In the genomic region with DNA sequence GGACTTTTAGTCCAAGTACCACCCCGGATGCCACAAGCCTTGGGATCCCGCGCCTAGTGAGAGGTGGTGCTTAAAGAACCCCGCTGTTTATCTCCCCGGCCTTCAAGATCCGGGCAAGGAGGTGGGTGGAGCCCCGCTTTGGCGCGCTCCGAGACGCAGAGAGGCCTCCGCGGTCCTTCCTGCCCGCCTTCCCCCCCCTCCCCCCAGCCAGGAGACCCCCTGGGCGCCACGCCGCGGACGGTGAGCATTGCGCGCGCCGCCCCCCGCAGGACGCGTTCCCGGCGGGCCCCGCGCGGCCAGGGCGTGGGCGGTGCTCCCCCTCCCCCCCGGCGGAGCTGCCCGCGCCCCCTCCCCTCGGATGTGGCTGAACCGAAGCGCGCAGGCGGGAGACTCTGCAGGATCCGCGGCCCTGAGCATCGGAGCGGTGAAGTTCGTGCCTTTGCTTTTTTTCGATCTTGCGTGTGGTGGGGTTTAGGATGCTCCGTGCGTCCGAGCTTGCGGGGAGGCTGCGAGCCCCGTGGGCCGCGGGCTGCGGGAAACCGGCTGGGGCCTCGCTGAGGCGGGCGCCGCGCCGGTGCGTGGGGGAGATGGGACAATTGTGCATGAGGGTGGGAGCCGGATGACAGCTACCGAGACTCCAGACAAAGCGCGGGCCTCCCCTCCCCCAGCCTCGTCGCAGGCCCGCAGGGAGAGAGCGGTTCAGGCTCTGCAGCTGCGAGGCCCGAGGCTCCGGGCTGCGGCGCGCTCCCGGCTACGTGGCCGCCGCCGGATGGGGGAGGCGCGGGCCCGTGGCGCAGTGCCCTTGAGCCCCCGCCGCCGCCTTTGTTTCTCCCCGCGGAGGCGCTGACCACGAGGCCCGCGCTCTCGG, we compare ENCODE assay signal across 8 mouse cellular contexts. TPM values are rescaled to one million over a fixed set of nuclear protein-coding genes. Genes with fewer than 3 reads are reported as not detected.
DNase-seq lines count a peak whose midpoint lies in the region; ATAC-seq and TF ChIP-seq lines count a peak whose summit lies in the region.

Cbx3 (plus strand) TSS at position 50 of the 868 bp plus-strand sequence.

- peaks cover 45% of the 10 kb centered on the region for H3K4me1 ChIP-seq in forebrain, embryonic 10.5 days
- peaks cover 2 to 32% of the 10 kb centered on the region in 2 experiments for H3K4me1 ChIP-seq in heart, embryonic 14.5 days (ENCODE audit: control insufficient read depth in 2 of 2, insufficient read depth in 2 of 2, low read length in 2 of 2)
- H3K4me1 ChIP-seq in liver, embryonic 15.5 days (replicated peaks) = peaks cover 42% of the 10 kb centered on the region
- peaks cover 49% of the 10 kb centered on the region for H3K4me1 ChIP-seq in neural tube, embryonic 13.5 days (replicated peaks)
- H3K4me1 ChIP-seq in testis, adult 2 months (ENCODE audit: control insufficient read depth, insufficient read depth, low read length) = peaks cover 2% of the 10 kb centered on the region; the same call in 1 of the 2 replicates

- peak; percentile 51 to 66 for DNase-seq in CD8-positive naive resting alpha-beta T cell, adult 2 months (ENCODE audit: low read depth in 2 of 2, low spot score in 2 of 2)
- peak; percentile 81 for DNase-seq in c-Kit-negative CD71-positive TER-119-positive erythroid progenitor cells, embryonic 14.5 days (ENCODE audit: low read depth, low spot score)
- peak; percentile 90 for DNase-seq in forebrain, embryonic 10.5 days (ENCODE audit: extremely low spot score, low spot score)
- DNase-seq in kidney, postnatal 14 days = peak; percentile 92

- H3K9ac ChIP-seq in heart, embryonic 14.5 days (ENCODE audit: low read length) = peak within 1 kb of the TSS; percentile 100
- peak within 1 kb of the TSS; percentile 99 for H3K9ac ChIP-seq in liver, embryonic 15.5 days
- peak within 1 kb of the TSS; percentile 100 for H3K9ac ChIP-seq in neural tube, embryonic 13.5 days

- peaks cover 67% of the 10 kb centered on the region for H3K36me3 ChIP-seq in forebrain, embryonic 10.5 days (replicated peaks)
- H3K36me3 ChIP-seq in heart, embryonic 14.5 days (ENCODE audit: control insufficient read depth, insufficient read depth, low read length) = peaks cover 61% of the 10 kb centered on the region
- H3K36me3 ChIP-seq in liver, embryonic 15.5 days (replicated peaks) = peaks cover 52% of the 10 kb centered on the region
- H3K36me3 ChIP-seq in neural tube, embryonic 13.5 days = peaks cover 45% of the 10 kb centered on the region
- H3K36me3 ChIP-seq in testis, adult 2 months (ENCODE audit: control insufficient read depth, insufficient read depth, low read length) = peaks cover 3% of the 10 kb centered on the region

- WGBS in forebrain, embryonic 10.5 days = under 1% methylated on average over 95 of the region's 99 CpGs
- WGBS in heart, embryonic 14.5 days = under 1% methylated on average over 88 of the region's 99 CpGs
- WGBS in liver, embryonic 15.5 days (ENCODE audit: insufficient replicate concordance) = under 1% methylated on average over 92 of the region's 99 CpGs
- WGBS in neural tube, embryonic 13.5 days = under 1% methylated on average over 89 of the region's 99 CpGs

- no peaks in the 10 kb centered on the region for H3K9me3 ChIP-seq in forebrain, embryonic 10.5 days
- H3K9me3 ChIP-seq in heart, embryonic 14.5 days (ENCODE audit: control insufficient read depth, low read length) = no peaks in the 10 kb centered on the region
- no peaks in the 10 kb centered on the region for H3K9me3 ChIP-seq in liver, embryonic 15.5 days (replicated peaks)
- no peaks in the 10 kb centered on the region for H3K9me3 ChIP-seq in neural tube, embryonic 13.5 days

- TF ChIP-seq CTCF in testis, adult 2 months (IDR thresholded peaks at IDR 0.05; ENCODE audit: control insufficient read depth, insufficient read depth, insufficient replicate concordance, low read depth, low read length) = no peak

- H3K4me2 ChIP-seq in heart, embryonic 14.5 days (ENCODE audit: low read length) = peak within 1 kb of the TSS; percentile 70
- peak within 1 kb of the TSS; percentile 72 for H3K4me2 ChIP-seq in liver, embryonic 15.5 days
- H3K4me2 ChIP-seq in neural tube, embryonic 13.5 days = peak within 1 kb of the TSS; percentile 67

- H3K4me3 ChIP-seq in forebrain, embryonic 10.5 days = peak within 1 kb of the TSS; percentile 96
- peak within 1 kb of the TSS; percentile 71 to 92 for H3K4me3 ChIP-seq in heart, embryonic 14.5 days (ENCODE audit: control insufficient read depth in 1 of 2, insufficient read depth in 1 of 2, low read depth in 1 of 2, low read length in 2 of 2)
- peak within 1 kb of the TSS; percentile 98 for H3K4me3 ChIP-seq in liver, embryonic 15.5 days (replicated peaks)
- H3K4me3 ChIP-seq in neural tube, embryonic 13.5 days = peak within 1 kb of the TSS; percentile 98
- H3K4me3 ChIP-seq in testis, adult 2 months (ENCODE audit: control insufficient read depth, low read depth, low read length) = peak within 1 kb of the TSS; percentile 94

- H3K27me3 ChIP-seq in forebrain, embryonic 10.5 days (ENCODE audit: poor library complexity, severe bottlenecking) = no peaks in the 10 kb centered on the region
- no peaks in the 10 kb centered on the region for H3K27me3 ChIP-seq in heart, embryonic 14.5 days (ENCODE audit: control insufficient read depth, insufficient read depth, low read length)
- H3K27me3 ChIP-seq in liver, embryonic 15.5 days = no peaks in the 10 kb centered on the region
- no peaks in the 10 kb centered on the region for H3K27me3 ChIP-seq in neural tube, embryonic 13.5 days
- no peaks in the 10 kb centered on the region for H3K27me3 ChIP-seq in testis, adult 2 months (ENCODE audit: control insufficient read depth, insufficient read depth, low read length)

- ATAC-seq in heart, embryonic 14.5 days (ENCODE audit: insufficient number of reproducible peaks, insufficient read depth, low FRiP score, low read depth) = peak; percentile 85
- ATAC-seq in liver, embryonic 15.5 days (ENCODE audit: insufficient read depth) = peak; percentile 80
- ATAC-seq in neural tube, embryonic 13.5 days (ENCODE audit: low read depth) = peak; percentile 87

- peak within 1 kb of the TSS; percentile 100 for H3K27ac ChIP-seq in forebrain, embryonic 10.5 days
- peak within 1 kb of the TSS; percentile 100 for H3K27ac ChIP-seq in heart, embryonic 14.5 days (replicated peaks in 1 of 2; ENCODE audit: control insufficient read depth in 1 of 2, insufficient read depth in 1 of 2, low read depth in 2 of 2, low read length in 2 of 2)
- peak within 1 kb of the TSS; percentile 99 for H3K27ac ChIP-seq in liver, embryonic 15.5 days (replicated peaks)
- H3K27ac ChIP-seq in neural tube, embryonic 13.5 days (replicated peaks) = peak within 1 kb of the TSS; percentile 100
- H3K27ac ChIP-seq in testis, adult 2 months (ENCODE audit: control insufficient read depth, insufficient read depth, low read depth, low read length) = peak within 1 kb of the TSS; percentile 100

- TF ChIP-seq POLR2A in testis, adult 2 months (IDR thresholded peaks at IDR 0.05; ENCODE audit: control insufficient read depth, low read depth, low read length) = peak; percentile 42

RNA-seq across cellular contexts. Expression of gene Cbx3, which starts in this region (rescaled TPM):
- polyA plus RNA-seq in forebrain, embryonic 10.5 days (2016; fragmentation: Nextera tagmentation; extraction: Ambion mirVana) = 627 and 704 TPM in 2 replicates
- polyA plus RNA-seq in heart, embryonic 14.5 days (2014; fragmentation: Nextera tagmentation; extraction: Ambion mirVana) = 333 and 340 TPM in 2 replicates
- 161 and 199 TPM in 2 replicates for polyA plus RNA-seq in liver, embryonic 15.5 days (2015; fragmentation: Nextera tagmentation; extraction: Ambion mirVana)
- 489 and 502 TPM in 2 replicates for polyA plus RNA-seq in neural tube, embryonic 13.5 days (2015; fragmentation: Nextera tagmentation; extraction: Ambion mirVana)
- polyA plus RNA-seq in testis, adult 2 months (2012; rRNA removed) = 6.7 and 8.2 TPM in 2 replicates

Comparison
In these comparisons a context has a peak if more than half of its experiments do, and no peak if none do; other contexts are left out.
1. Peak in every context shown above with its lines: DNase-seq, ATAC-seq, H3K4me3 ChIP-seq and H3K27ac ChIP-seq.
2. RNA of gene Cbx3 (polyA plus RNA-seq): 627 to 704 TPM in forebrain, embryonic 10.5 days, 489 to 502 TPM in neural tube, embryonic 13.5 days, 333 to 340 TPM in heart, embryonic 14.5 days and 161 to 199 TPM in liver, embryonic 15.5 days; 6.7 to 8.2 TPM in testis, adult 2 months; every median in the first group is over 10 times any median in the second.